Mouse (Mus musculus): ENCODE measurements at regions not wholly inside any gene's neighbourhood (a gene's known extent, or its start where the extent isn't known, plus 50 kb on each side); places are given as distances from the start of the nearest gene placed in this dataset.

GRCm38 (mm10) chr7:136640771-136641170 lies 253.6 kb upstream of the Mgmt start:
- DNase-seq (ENCODE audit: low spot score in 2 of 2): no peak

- DNase-seq (ENCODE audit: low spot score in 2 of 2): no peak
Observed at GRCm38 (mm10) chr7:136649796-136650195, 244.6 kb upstream of the Mgmt start.

- no peak for DNase-seq (ENCODE audit: low spot score in 2 of 2)
Observed at GRCm38 (mm10) chr7:136659930-136660329, 234.5 kb upstream of the Mgmt start.

- no peak for DNase-seq (ENCODE audit: low spot score in 2 of 2)
Observed at GRCm38 (mm10) chr7:136660401-136660800, 234.0 kb upstream of the Mgmt start.

GRCm38 (mm10) chr7:136664424-136665082 lies 229.9 kb upstream of the Mgmt start:
- DNase-seq (ENCODE audit: low spot score in 2 of 2): no peak

- no peak for DNase-seq (ENCODE audit: low spot score in 2 of 2)
Observed at GRCm38 (mm10) chr7:136665901-136666300, 228.5 kb upstream of the Mgmt start.

- DNase-seq (ENCODE audit: low spot score in 2 of 2): no peak
Observed at GRCm38 (mm10) chr7:136666707-136667106, 227.7 kb upstream of the Mgmt start.

- DNase-seq (ENCODE audit: low spot score in 2 of 2): no peak
Observed at GRCm38 (mm10) chr7:136670675-136671074, 223.7 kb upstream of the Mgmt start.

GRCm38 (mm10) chr7:136674159-136674558 lies 220.3 kb upstream of the Mgmt start:
- no peak for DNase-seq (ENCODE audit: low spot score in 2 of 2)

- no peak for DNase-seq (ENCODE audit: low spot score in 2 of 2)
Observed at GRCm38 (mm10) chr7:136675041-136675440, 219.4 kb upstream of the Mgmt start.

- DNase-seq (ENCODE audit: low spot score in 2 of 2): no peak
Observed at GRCm38 (mm10) chr7:136676104-136676503, 218.3 kb upstream of the Mgmt start.

- DNase-seq (ENCODE audit: low spot score in 2 of 2): no peak
Observed at GRCm38 (mm10) chr7:136676987-136677545, 217.3 kb upstream of the Mgmt start.

GRCm38 (mm10) chr7:136689579-136689978 lies 204.8 kb upstream of the Mgmt start:
- DNase-seq (ENCODE audit: low spot score in 2 of 2): no peak

GRCm38 (mm10) chr7:136706246-136706645 lies 188.2 kb upstream of the Mgmt start:
- no peak for DNase-seq (ENCODE audit: low spot score in 2 of 2)

GRCm38 (mm10) chr7:136707200-136708003 lies 187.0 kb upstream of the Mgmt start:
- no peak for DNase-seq (ENCODE audit: low spot score in 2 of 2)

- no peak for DNase-seq (ENCODE audit: low spot score in 2 of 2)
Observed at GRCm38 (mm10) chr7:136708004-136708435, 186.4 kb upstream of the Mgmt start.

GRCm38 (mm10) chr7:136710653-136711052 lies 183.8 kb upstream of the Mgmt start:
- DNase-seq (ENCODE audit: low spot score in 2 of 2): no peak

GRCm38 (mm10) chr7:136712962-136713640 lies 181.3 kb upstream of the Mgmt start:
- no peak for DNase-seq (ENCODE audit: low spot score in 2 of 2)

GRCm38 (mm10) chr7:136727628-136728402 lies 166.6 kb upstream of the Mgmt start:
- no peak for DNase-seq (ENCODE audit: low spot score in 2 of 2)

- no peak for DNase-seq (ENCODE audit: low spot score in 2 of 2)
Observed at GRCm38 (mm10) chr7:136742171-136742570, 152.2 kb upstream of the Mgmt start.

- DNase-seq (ENCODE audit: low spot score in 2 of 2): no peak
Observed at GRCm38 (mm10) chr7:136745412-136745811, 149.0 kb upstream of the Mgmt start.

All from layer of hippocampus, postnatal 14 days (tissue).